Mouse (Mus musculus): Measurements from ENCODE around the gene Zfp319. TPM values are rescaled to one million over a fixed set of nuclear protein-coding genes. Genes with fewer than 3 reads are reported as not detected.

Gene Zfp319
- total RNA-seq, 1 experiment: 3.2 TPM

- H3K4me3 ChIP-seq (ENCODE audit: insufficient read depth in 1 of 2, low read depth in 1 of 2, low read length in 2 of 2, poor library complexity in 1 of 2, severe bottlenecking in 1 of 2): no peak overlapping the region
- no peaks in the 10 kb centered on the region for H3K9me3 ChIP-seq (ENCODE audit: control insufficient read depth, insufficient read depth, low read depth, low read length)
- H3K4me1 ChIP-seq (ENCODE audit: control insufficient read depth in 2 of 2, insufficient read depth in 2 of 2, low read length in 2 of 2, poor library complexity in 1 of 2): no peaks in the 10 kb centered on the region; a peak in 1 of 4 replicates
- H3K36me3 ChIP-seq (ENCODE audit: control insufficient read depth, insufficient read depth, low read length, poor library complexity, severe bottlenecking): no peaks in the 10 kb centered on the region
- H3K27ac ChIP-seq (ENCODE audit: insufficient read depth, low read depth, low read length, poor library complexity, severe bottlenecking): no peak overlapping the region
- DNase-seq (ENCODE audit: low read depth, low spot score): no peak
- no peak for TF ChIP-seq ZNF384 (IDR thresholded peaks at IDR 0.05; ENCODE audit: low read depth, low read length)
- TF ChIP-seq MAFK (IDR thresholded peaks at IDR 0.05; ENCODE audit: insufficient read depth, low read depth, low read length): no peak
- no peak for TF ChIP-seq ZC3H11A (IDR thresholded peaks at IDR 0.05; ENCODE audit: borderline replicate concordance, low read depth, low read length)
- H3K9ac ChIP-seq (ENCODE audit: insufficient read depth, low read depth, low read length, poor library complexity, severe bottlenecking): no peak overlapping the region
- in situ Hi-C loops (cut with MboI; ENCODE audit: low sequenced_read_pairs in 2 of 2, unreplicated experiment in 2 of 2): no loop called here
Observed at GRCm38 (mm10) chr8:95305526-95305925, 26.2 kb downstream of the Zfp319 start.

GRCm38 (mm10) chr8:95302410-95302809, 29.3 kb downstream of the Zfp319 start:
- H3K9me3 ChIP-seq (ENCODE audit: control insufficient read depth, insufficient read depth, low read depth, low read length): no peaks in the 10 kb centered on the region
- no peaks in the 10 kb centered on the region for H3K36me3 ChIP-seq (ENCODE audit: control insufficient read depth, insufficient read depth, low read length, poor library complexity, severe bottlenecking)
- in situ Hi-C loops (cut with MboI; ENCODE audit: low sequenced_read_pairs in 2 of 2, unreplicated experiment in 2 of 2): no loop called here
- H3K4me3 ChIP-seq (ENCODE audit: insufficient read depth in 1 of 2, low read depth in 1 of 2, low read length in 2 of 2, poor library complexity in 1 of 2, severe bottlenecking in 1 of 2): no peak overlapping the region
- TF ChIP-seq ZC3H11A (IDR thresholded peaks at IDR 0.05; ENCODE audit: borderline replicate concordance, low read depth, low read length): peak; percentile 50; the same call in 1 of the 2 replicates
- no peak for TF ChIP-seq CHD2 (IDR thresholded peaks at IDR 0.05; ENCODE audit: low read depth, low read length)
- TF ChIP-seq MAFK (IDR thresholded peaks at IDR 0.05; ENCODE audit: insufficient read depth, low read depth, low read length): no peak
- TF ChIP-seq HCFC1 (IDR thresholded peaks at IDR 0.05; ENCODE audit: borderline replicate concordance, insufficient read depth, low read length): no peak
- DNase-seq (ENCODE audit: low read depth, low spot score): peak; percentile 34
- no peaks in the 10 kb centered on the region for H3K4me1 ChIP-seq (ENCODE audit: control insufficient read depth in 2 of 2, insufficient read depth in 2 of 2, low read length in 2 of 2, poor library complexity in 1 of 2)
- H3K27ac ChIP-seq (ENCODE audit: insufficient read depth, low read depth, low read length, poor library complexity, severe bottlenecking): no peak overlapping the region
- no peak overlapping the region for H3K9ac ChIP-seq (ENCODE audit: insufficient read depth, low read depth, low read length, poor library complexity, severe bottlenecking)

- Histone ChIP-seq H3K36me3 (ENCODE audit: control insufficient read depth, insufficient read depth, low read length, poor library complexity, severe bottlenecking) (no peaks in the 10 kb centered on the region), H3K4me3 (ENCODE audit: insufficient read depth in 1 of 2, low read depth in 1 of 2, low read length in 2 of 2, poor library complexity in 1 of 2, severe bottlenecking in 1 of 2) (peak overlapping the region; percentile 11 to 50; a peak in 1 of 4 replicates), H3K4me1 (ENCODE audit: control insufficient read depth in 2 of 2, insufficient read depth in 2 of 2, low read length in 2 of 2, poor library complexity in 1 of 2) (peaks cover 0 to 3% of the 10 kb centered on the region in 2 experiments; a peak in 2 of 4 replicates), H3K9me3 (ENCODE audit: control insufficient read depth, insufficient read depth, low read depth, low read length) (no peaks in the 10 kb centered on the region), H3K9ac (ENCODE audit: insufficient read depth, low read depth, low read length, poor library complexity, severe bottlenecking) (no peak overlapping the region), H3K27ac (ENCODE audit: insufficient read depth, low read depth, low read length, poor library complexity, severe bottlenecking) (no peak overlapping the region)
- no peak for TF ChIP-seq MAFK (IDR thresholded peaks at IDR 0.05; ENCODE audit: insufficient read depth, low read depth, low read length)
- no peak for TF ChIP-seq ZNF384 (IDR thresholded peaks at IDR 0.05; ENCODE audit: low read depth, low read length)
- TF ChIP-seq ZC3H11A (IDR thresholded peaks at IDR 0.05; ENCODE audit: borderline replicate concordance, low read depth, low read length): no peak
- TF ChIP-seq CHD2 (IDR thresholded peaks at IDR 0.05; ENCODE audit: low read depth, low read length): no peak
- TF ChIP-seq HCFC1 (IDR thresholded peaks at IDR 0.05; ENCODE audit: borderline replicate concordance, insufficient read depth, low read length): no peak
- no peak for DNase-seq (ENCODE audit: low read depth, low spot score)
- in situ Hi-C loops (cut with MboI; ENCODE audit: low sequenced_read_pairs in 2 of 2, unreplicated experiment in 2 of 2): no loop called here
Observed at GRCm38 (mm10) chr8:95293891-95294290, 37.9 kb downstream of the Zfp319 start.

GRCm38 (mm10) chr8:95293172-95293571, 38.6 kb downstream of the Zfp319 start:
- no peak for TF ChIP-seq HCFC1 (IDR thresholded peaks at IDR 0.05; ENCODE audit: borderline replicate concordance, insufficient read depth, low read length)
- TF ChIP-seq MAFK (IDR thresholded peaks at IDR 0.05; ENCODE audit: insufficient read depth, low read depth, low read length): no peak
- TF ChIP-seq ZC3H11A (IDR thresholded peaks at IDR 0.05; ENCODE audit: borderline replicate concordance, low read depth, low read length): no peak
- H3K27ac ChIP-seq (ENCODE audit: insufficient read depth, low read depth, low read length, poor library complexity, severe bottlenecking): no peak overlapping the region
- no peaks in the 10 kb centered on the region for H3K36me3 ChIP-seq (ENCODE audit: control insufficient read depth, insufficient read depth, low read length, poor library complexity, severe bottlenecking)
- DNase-seq (ENCODE audit: low read depth, low spot score): no peak
- H3K9ac ChIP-seq (ENCODE audit: insufficient read depth, low read depth, low read length, poor library complexity, severe bottlenecking): no peak overlapping the region
- peaks cover 0 to 3% of the 10 kb centered on the region in 2 experiments; a peak in 2 of 4 replicates for H3K4me1 ChIP-seq (ENCODE audit: control insufficient read depth in 2 of 2, insufficient read depth in 2 of 2, low read length in 2 of 2, poor library complexity in 1 of 2)
- H3K4me3 ChIP-seq (ENCODE audit: insufficient read depth in 1 of 2, low read depth in 1 of 2, low read length in 2 of 2, poor library complexity in 1 of 2, severe bottlenecking in 1 of 2): peak overlapping the region in 1 of 2 experiments; percentile 64; a peak in 3 of 4 replicates
- no peaks in the 10 kb centered on the region for H3K9me3 ChIP-seq (ENCODE audit: control insufficient read depth, insufficient read depth, low read depth, low read length)
- in situ Hi-C loops (cut with MboI; ENCODE audit: low sequenced_read_pairs in 2 of 2, unreplicated experiment in 2 of 2): no loop called here

- Histone ChIP-seq H3K9me3 (ENCODE audit: control insufficient read depth, insufficient read depth, low read depth, low read length) (no peaks in the 10 kb centered on the region), H3K27ac (ENCODE audit: insufficient read depth, low read depth, low read length, poor library complexity, severe bottlenecking) (no peak overlapping the region), H3K36me3 (ENCODE audit: control insufficient read depth, insufficient read depth, low read length, poor library complexity, severe bottlenecking) (no peaks in the 10 kb centered on the region), H3K9ac (ENCODE audit: insufficient read depth, low read depth, low read length, poor library complexity, severe bottlenecking) (no peak overlapping the region), H3K4me3 (ENCODE audit: insufficient read depth in 1 of 2, low read depth in 1 of 2, low read length in 2 of 2, poor library complexity in 1 of 2, severe bottlenecking in 1 of 2) (no peak overlapping the region), H3K4me1 (ENCODE audit: control insufficient read depth in 2 of 2, insufficient read depth in 2 of 2, low read length in 2 of 2, poor library complexity in 1 of 2) (peaks cover 0 to 3% of the 10 kb centered on the region in 2 experiments; a peak in 2 of 4 replicates)
- no peak for TF ChIP-seq ZNF384 (IDR thresholded peaks at IDR 0.05; ENCODE audit: low read depth, low read length)
- no peak for TF ChIP-seq ZC3H11A (IDR thresholded peaks at IDR 0.05; ENCODE audit: borderline replicate concordance, low read depth, low read length)
- TF ChIP-seq CHD2 (IDR thresholded peaks at IDR 0.05; ENCODE audit: low read depth, low read length): no peak
- DNase-seq (ENCODE audit: low read depth, low spot score): no peak
- in situ Hi-C loops (cut with MboI; ENCODE audit: low sequenced_read_pairs in 2 of 2, unreplicated experiment in 2 of 2): no loop called here
Observed at GRCm38 (mm10) chr8:95289066-95289650, 42.6 kb downstream of the Zfp319 start.

Measured in ES-E14 (cell line).